Mouse (Mus musculus) B cell, adult 2 months (primary cell): ENCODE results near the gene B430305J03Rik.

Experiments
- DNase-seq, 2 experiments: peaks; one replicate each; pipeline ENCODE4 v3.0.0; 2022

B430305J03Rik gene

DNA sequence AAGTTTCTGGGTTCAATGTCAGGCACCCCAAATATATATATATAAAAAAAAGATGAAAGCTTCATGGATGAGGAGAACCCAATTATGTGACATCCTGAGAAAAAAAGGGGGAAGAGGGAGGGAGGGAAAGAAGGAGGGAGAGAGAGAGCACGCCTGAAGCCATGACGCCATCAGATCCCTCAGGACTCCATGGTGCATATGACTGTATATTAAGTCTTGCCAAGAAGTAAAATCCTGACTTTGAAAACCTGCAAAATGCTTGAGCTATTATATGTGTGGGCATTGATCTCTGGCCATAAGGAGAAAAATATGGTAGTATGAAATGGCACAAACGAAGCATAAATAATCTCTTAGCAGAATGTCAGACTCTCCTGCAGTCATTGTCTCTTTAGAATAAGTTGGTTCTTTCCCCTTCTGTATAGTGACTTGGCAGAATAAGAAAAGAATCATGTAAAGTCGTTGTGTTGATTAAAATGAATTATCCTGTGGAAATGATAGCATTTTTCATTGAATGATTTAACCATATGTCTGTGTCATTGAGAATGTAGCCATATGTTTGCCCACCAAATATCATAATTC is 17.6 kb downstream of the B430305J03Rik start:
- no peak for DNase-seq

DNA sequence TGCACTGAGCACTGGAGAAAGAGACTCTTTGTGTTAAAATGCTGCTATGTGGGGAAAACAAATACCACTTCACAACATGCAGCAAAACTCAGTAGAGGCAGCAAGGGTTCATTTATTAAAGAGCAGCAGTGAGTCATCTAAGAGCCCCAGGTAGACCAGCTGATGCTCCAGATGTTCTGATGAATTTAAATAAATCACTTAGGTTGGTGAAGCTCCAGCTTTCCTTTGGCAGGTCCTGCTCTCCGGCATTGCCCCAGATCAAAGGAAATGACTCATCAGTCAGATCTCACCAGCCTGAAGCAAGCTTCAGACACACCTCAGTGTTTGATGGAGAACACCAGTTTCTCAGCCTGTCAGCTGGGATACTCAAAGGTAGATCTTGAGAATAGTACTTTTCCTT is 20.1 kb downstream of the B430305J03Rik start:
- no peak for DNase-seq

DNA sequence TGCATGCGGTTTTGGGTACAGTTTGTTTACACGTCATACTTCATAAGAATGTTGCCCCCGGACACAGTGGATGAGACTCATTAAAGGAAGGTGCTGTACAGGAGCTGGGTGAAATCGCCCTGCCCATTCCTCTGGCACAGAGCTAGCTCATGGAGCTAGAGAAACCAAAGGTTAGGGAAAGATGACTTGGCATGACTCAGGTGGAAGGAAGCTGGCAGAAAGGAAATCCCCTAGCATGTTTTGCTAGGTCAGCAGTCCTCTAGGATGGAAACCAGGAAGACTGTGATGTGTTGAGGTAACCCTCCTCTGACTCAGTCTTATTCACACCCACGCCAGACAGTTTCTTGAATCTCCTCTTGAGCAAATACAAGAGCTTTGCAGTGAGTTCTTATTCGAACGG is 21.7 kb downstream of the B430305J03Rik start:
- no peak for DNase-seq

DNA sequence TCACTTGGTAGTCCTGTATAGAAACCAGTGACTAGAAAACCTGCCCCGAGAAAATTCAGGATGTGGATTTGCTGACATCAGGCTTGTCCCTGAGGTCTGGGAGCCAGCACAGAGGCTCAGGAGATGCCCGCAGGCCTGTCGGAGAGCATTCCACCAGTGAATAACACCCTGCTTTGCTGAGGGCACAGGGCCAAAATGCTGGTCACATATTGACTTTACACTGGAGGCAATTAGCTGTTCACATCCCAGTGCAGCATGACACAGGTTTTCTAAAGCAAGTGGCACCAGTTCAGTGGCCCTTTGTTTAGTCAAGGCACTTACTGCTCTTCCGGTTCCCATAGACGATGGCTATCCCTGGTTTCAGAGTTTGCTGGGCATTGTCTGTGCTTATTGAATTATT is 25.4 kb downstream of the B430305J03Rik start:
- no peak for DNase-seq

DNA sequence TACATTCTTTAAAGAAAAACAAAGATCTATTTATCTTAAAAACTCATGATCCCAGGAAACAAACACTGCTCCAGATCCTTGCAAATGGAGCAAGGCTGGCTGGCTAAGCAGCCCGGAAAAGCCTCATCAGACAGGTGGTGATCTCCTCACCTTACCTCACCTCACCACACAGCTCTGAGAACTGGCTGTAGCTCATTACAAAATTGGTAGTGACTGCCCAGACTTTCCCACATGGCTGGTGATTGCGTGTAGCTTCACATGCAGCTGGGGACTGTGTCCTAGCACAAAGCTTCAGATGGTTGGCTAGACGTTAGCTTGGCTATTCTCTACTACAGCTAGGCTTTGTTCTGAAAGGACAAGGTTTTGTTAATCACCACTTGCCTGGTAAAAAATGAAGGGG is 28.5 kb downstream of the B430305J03Rik start:
- no peak for DNase-seq

DNA sequence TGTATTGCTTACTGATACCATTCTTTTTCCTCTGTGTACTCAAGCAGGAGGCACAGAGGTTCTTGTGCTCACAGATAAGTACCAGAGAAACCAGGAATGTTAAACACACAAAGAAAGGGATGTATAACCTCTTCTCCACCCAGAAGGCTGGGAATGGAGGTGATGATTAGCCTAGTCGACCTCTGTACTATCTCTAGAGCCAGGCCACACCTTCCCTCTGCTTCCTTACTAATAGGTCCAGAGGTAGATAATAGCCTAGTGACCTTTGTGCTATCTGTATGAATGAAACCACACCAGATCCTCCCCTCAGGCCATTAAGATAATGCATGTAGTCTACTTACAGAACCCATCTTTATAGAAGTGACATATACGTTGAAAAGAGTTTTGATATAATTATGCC is 29.5 kb downstream of the B430305J03Rik start:
- DNase-seq: no peak

DNA sequence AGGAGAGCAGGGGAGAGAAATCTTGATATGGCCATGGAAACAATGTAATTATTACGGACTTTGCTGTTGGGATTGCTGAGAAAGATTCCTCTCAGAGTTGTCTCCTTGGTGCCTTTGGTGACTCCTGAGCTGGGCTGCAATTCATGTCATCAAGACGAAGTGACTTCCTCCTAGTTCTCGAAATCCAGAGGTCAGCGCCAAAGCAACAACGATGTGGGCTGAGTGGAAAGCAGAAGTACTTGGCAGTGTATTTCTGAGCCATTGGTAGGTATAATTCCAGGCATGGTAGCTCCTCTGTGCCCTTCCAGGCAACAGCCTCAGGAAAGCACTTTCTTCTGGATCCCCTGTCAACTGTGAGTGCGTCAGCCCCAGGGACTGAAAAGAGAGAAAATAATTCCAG is 44.1 kb downstream of the B430305J03Rik start:
- no peak for DNase-seq

DNA sequence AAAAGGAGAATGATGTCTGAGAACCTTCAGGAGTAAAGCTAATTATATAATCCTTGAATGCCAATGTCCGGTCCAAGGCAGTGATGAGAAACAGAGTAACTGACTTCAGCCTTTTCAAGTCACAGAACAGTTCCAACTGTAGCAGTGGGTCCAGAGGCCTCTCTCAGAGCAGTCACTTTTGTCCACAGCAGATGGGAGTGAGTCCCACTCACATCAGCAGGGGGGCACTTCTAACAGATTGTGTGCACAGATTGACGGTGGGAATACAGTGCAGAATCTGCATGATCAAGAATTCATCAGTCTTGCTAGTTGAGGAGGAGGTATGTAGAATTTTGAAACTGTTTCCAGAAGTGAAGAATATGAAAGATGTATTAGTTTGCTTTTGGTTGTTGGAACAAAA is 45.7 kb downstream of the B430305J03Rik start:
- DNase-seq: no peak

DNA sequence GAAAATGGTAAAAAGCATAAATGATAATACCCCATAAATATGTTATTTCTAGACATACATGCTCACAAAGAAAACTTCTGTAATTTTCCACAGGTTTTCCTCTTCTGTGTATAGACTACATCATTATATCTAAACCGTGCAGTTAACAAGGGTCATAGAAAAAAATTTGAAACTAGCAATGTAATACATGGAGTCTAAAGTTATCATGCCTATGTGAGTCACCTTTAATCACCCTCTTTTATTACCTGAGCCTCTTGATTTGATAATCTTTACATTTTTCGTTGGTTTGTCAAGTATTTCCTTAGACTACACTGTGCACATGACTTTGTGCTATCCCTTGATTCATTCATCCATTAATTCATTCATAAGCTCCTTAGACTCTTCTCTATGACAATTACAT is 50.7 kb downstream of the B430305J03Rik start:
- DNase-seq: no peak
